Mouse (Mus musculus): Measurements from ENCODE around the gene Adig.

GRCm38 (mm10) chr2:158550067-158550466, 47.7 kb downstream of the Adig start:
- TF ChIP-seq CTCF (conservative IDR thresholded peaks at IDR 0.05; ENCODE audit: low read length): peak; percentile 77
- TF ChIP-seq POU5F1 (IDR thresholded peaks at IDR 0.05; ENCODE audit: borderline replicate concordance, low read length): no peak
- TF ChIP-seq NANOG (IDR thresholded peaks at IDR 0.05; ENCODE audit: borderline replicate concordance, low read length): no peak

Measured in E14TG2a.4 (cell line).